11 mouse cellular contexts compared by ENCODE assay signal in genomic region chr16:23993351-23994321, GRCm38 (mm10). TPM values are rescaled to one million over a fixed set of nuclear protein-coding genes. Genes with fewer than 3 reads are reported as not detected.
DNase-seq lines count a peak whose midpoint lies in the region; ATAC-seq and TF ChIP-seq lines count a peak whose summit lies in the region.
"Had no signal": no experiment of that assay in that cellular context is flagged by ENCODE, and none has a peak within 500 bp of the region (broad histone marks: within the 10 kb centered on the region; RNA-seq: fewer than 3 reads in every experiment).

No protein-coding gene starts in this region.

- H3K9me3 ChIP-seq in lung, embryonic 15.5 days = no peaks in the 10 kb centered on the region
- H3K9me3 ChIP-seq: neural tube, embryonic 13.5 days had no signal

- no peaks in the 10 kb centered on the region for H3K36me3 ChIP-seq in kidney, adult 2 months (ENCODE audit: control insufficient read depth, insufficient read depth, low read length)
- H3K36me3 ChIP-seq in lung, embryonic 15.5 days = no peaks in the 10 kb centered on the region
- H3K36me3 ChIP-seq: neural tube, embryonic 13.5 days had no signal

- ATAC-seq in CD4-positive, CD25-positive, alpha-beta regulatory T cell, adult 4 months = no peak
- ATAC-seq in lung, embryonic 15.5 days (ENCODE audit: borderline replicate concordance, extremely low read depth, low FRiP score, low TSS enrichment) = peak; percentile 24; the same call in 1 of the 2 replicates
- no peak for ATAC-seq in activated CD4-positive, CD25-positive, alpha-beta regulatory T cell, adult 4 months

- peak overlapping the region; percentile 100 for H3K27ac ChIP-seq in kidney, adult 2 months (ENCODE audit: insufficient read depth, low read depth, low read length)
- H3K27ac ChIP-seq in lung, embryonic 15.5 days = peak overlapping the region; percentile 74
- H3K27ac ChIP-seq: neural tube, embryonic 13.5 days had no signal

- WGBS in kidney, adult 2 months = 13% methylated on average over 17 of the region's 17 CpGs
- WGBS in lung, embryonic 15.5 days = 24% methylated on average over 17 of the region's 17 CpGs

- peak overlapping the region; percentile 41 for H3K4me2 ChIP-seq in lung, embryonic 15.5 days
- H3K4me2 ChIP-seq: neural tube, embryonic 13.5 days had no signal

- TF ChIP-seq CTCF in kidney, adult 2 months (conservative IDR thresholded peaks at IDR 0.05; ENCODE audit: insufficient read depth, insufficient read length, low read depth, low read length) = no peak

- peak; percentile 48 for DNase-seq in CD4-positive, CD25-positive, alpha-beta regulatory T cell, adult 2 months (ENCODE audit: low read depth, low spot score)
- DNase-seq in adrenal gland, postnatal 14 days = peak; percentile 31
- DNase-seq in kidney, adult 2 months = peak; percentile 90
- no peak for DNase-seq in layer of hippocampus, postnatal 25 days (ENCODE audit: extremely low spot score in 1 of 2, low spot score in 1 of 2)
- no peak for DNase-seq in retina, postnatal 1 day

- peaks cover 27% of the 10 kb centered on the region for H3K4me1 ChIP-seq in kidney, adult 2 months (ENCODE audit: control insufficient read depth, insufficient read depth, low read length)
- H3K4me1 ChIP-seq in lung, embryonic 15.5 days = peaks cover 19% of the 10 kb centered on the region

- peak overlapping the region; percentile 34 for H3K4me3 ChIP-seq in kidney, adult 2 months (ENCODE audit: insufficient read depth, low read depth, low read length)
- peak overlapping the region; percentile 8; the same call in 1 of the 2 replicates for H3K4me3 ChIP-seq in lung, embryonic 15.5 days
- H3K4me3 ChIP-seq: neural tube, embryonic 13.5 days had no signal

- no peaks in the 10 kb centered on the region for H3K27me3 ChIP-seq in kidney, adult 2 months (replicated peaks; ENCODE audit: control insufficient read depth, insufficient read depth, low read length)
- H3K27me3 ChIP-seq in lung, embryonic 15.5 days = no peaks in the 10 kb centered on the region
- H3K27me3 ChIP-seq: neural tube, embryonic 13.5 days had no signal

- peak; percentile 20 for TF ChIP-seq POLR2A in kidney, adult 2 months (IDR thresholded peaks at IDR 0.05; ENCODE audit: low read depth, low read length)

- no peak overlapping the region for H3K9ac ChIP-seq in lung, embryonic 15.5 days
- H3K9ac ChIP-seq: neural tube, embryonic 13.5 days had no signal

RNA-seq across cellular contexts. Expression of gene Bcl6, which starts 5.0 kb away (rescaled TPM):
- polyA plus RNA-seq in CD4-positive, CD25-positive, alpha-beta regulatory T cell, adult 4 months (2017; shearing (Covaris generic)) = 10 to 100 TPM in 1 of 2 experiments, 1 to 10 TPM in 1; 6.2 to 23.8 TPM
- total RNA-seq in adrenal gland, postnatal 14 days (2021) = 48.4 and 72.0 TPM in 2 replicates
- polyA plus RNA-seq in kidney, adult 2 months (2012; rRNA removed) = 11.7 and 13.0 TPM in 2 replicates
- polyA plus RNA-seq in lung, embryonic 15.5 days (2015; fragmentation: Nextera tagmentation; extraction: Ambion mirVana) = 1.7 TPM in 2 replicates
- polyA plus RNA-seq in activated CD4-positive, CD25-positive, alpha-beta regulatory T cell, adult 4 months (2017; shearing (Covaris generic)) = 10 to 100 TPM in 1 of 2 experiments, 1 to 10 TPM in 1; 4.3 to 12.9 TPM
- total RNA-seq in layer of hippocampus, postnatal 25 days (2021) = 10 to 100 TPM; 50.2 to 53.1 TPM

RNA-seq across cellular contexts. Expression of gene Gm37419, which starts 5.4 kb away (rescaled TPM):
- polyA plus RNA-seq in CD4-positive, CD25-positive, alpha-beta regulatory T cell, adult 4 months (2017; shearing (Covaris generic)) = not detected
- not detected in 2 replicates for total RNA-seq in adrenal gland, postnatal 14 days (2021)
- polyA plus RNA-seq in kidney, adult 2 months (2012; rRNA removed) = not detected in 2 replicates
- not detected in 2 replicates for polyA plus RNA-seq in lung, embryonic 15.5 days (2015; fragmentation: Nextera tagmentation; extraction: Ambion mirVana)
- polyA plus RNA-seq in activated CD4-positive, CD25-positive, alpha-beta regulatory T cell, adult 4 months (2017; shearing (Covaris generic)) = not detected
- not detected for total RNA-seq in layer of hippocampus, postnatal 25 days (2021)
- total RNA-seq: adrenal gland, postnatal 36 days; heart, postnatal 36 days had no signal
- polyA plus RNA-seq: neural tube, embryonic 13.5 days had no signal

Comparison
In these comparisons a context has a peak if more than half of its experiments do, and no peak if none do; other contexts are left out.
1. DNase-seq: peak in CD4-positive, CD25-positive, alpha-beta regulatory T cell, adult 2 months (single experiment), adrenal gland, postnatal 14 days (single experiment) and kidney, adult 2 months (single experiment); none in layer of hippocampus, postnatal 25 days (0 of 2) and retina, postnatal 1 day (single experiment).